Mouse (Mus musculus) stomach, embryonic 15.5 days (tissue): ENCODE results near the gene 1700047I17Rik2. TPM values are rescaled to one million over a fixed set of nuclear protein-coding genes. Genes with fewer than 3 reads are reported as not detected.
"Not testable (repeated sequence)": the region's sequence is repeated elsewhere in the genome, so short reads cannot be mapped to it uniquely, and the experiment has no call there.

Experiments
- ATAC-seq: fragments of 200-750 bp; cut with Nextera tagmentation; 2 replicates; pipeline ENCODE4 v1.8.0; 2017; ENCODE audit warnings: low read depth, moderate number of reproducible peaks, moderate TSS enrichment; ENCODE audit not compliant: insufficient read depth, low FRiP score
- H3K27ac ChIP-seq: fragments of 300-500 bp; sonication (generic); 2 replicates; pipeline ENCODE4 v1.5.1; 2015; ENCODE audit warnings: mild to moderate bottlenecking, inconsistent platforms
- H3K27me3 ChIP-seq: fragments of 300-500 bp; sonication (generic); replicated peaks from 2 replicates; pipeline ENCODE4 v1.6.1; 2015; ENCODE audit warnings: inconsistent platforms
- H3K36me3 ChIP-seq: fragments of 300-500 bp; sonication (generic); 2 replicates; pipeline ENCODE4 v1.6.1; 2015; ENCODE audit warnings: inconsistent platforms
- H3K4me1 ChIP-seq: fragments of 300-500 bp; sonication (generic); 2 replicates; pipeline ENCODE4 v1.6.1; 2015; ENCODE audit warnings: inconsistent platforms
- H3K4me2 ChIP-seq: fragments of 300-500 bp; sonication (generic); 2 replicates; pipeline ENCODE4 v1.6.1; 2015; ENCODE audit warnings: mild to moderate bottlenecking, inconsistent platforms
- H3K4me3 ChIP-seq: fragments of 300-500 bp; sonication (generic); replicated peaks from 2 replicates; pipeline ENCODE4 v1.5.1; 2015; ENCODE audit warnings: inconsistent platforms
- H3K9ac ChIP-seq: fragments of 300-500 bp; sonication (generic); 2 replicates; pipeline ENCODE4 v1.6.1; 2015; ENCODE audit warnings: inconsistent platforms
- H3K9me3 ChIP-seq: fragments of 300-500 bp; sonication (generic); 2 replicates; pipeline ENCODE4 v1.6.1; 2016; ENCODE audit warnings: inconsistent platforms
- WGBS: fragments of 180-500 bp; shearing (Covaris S2); methylation state at CpG from one replicate; pipeline ENCODE4 v1.1.7; 2015; 5-methylcytosine and 5-hydroxymethylcytosine counted together
- polyA plus RNA-seq: library from polyadenylated mRNA; unstranded; fragments of >200 nt; fragmentation: Nextera tagmentation; extraction: Ambion mirVana; gene quantifications from 2 replicates; pipeline ENCODE4 v1.2.1, GENCODE M21; 2015

The 1700047I17Rik2 gene
- 3.1 TPM in 1 of 2 replicates, not detected in the other for polyA plus RNA-seq

DNA sequence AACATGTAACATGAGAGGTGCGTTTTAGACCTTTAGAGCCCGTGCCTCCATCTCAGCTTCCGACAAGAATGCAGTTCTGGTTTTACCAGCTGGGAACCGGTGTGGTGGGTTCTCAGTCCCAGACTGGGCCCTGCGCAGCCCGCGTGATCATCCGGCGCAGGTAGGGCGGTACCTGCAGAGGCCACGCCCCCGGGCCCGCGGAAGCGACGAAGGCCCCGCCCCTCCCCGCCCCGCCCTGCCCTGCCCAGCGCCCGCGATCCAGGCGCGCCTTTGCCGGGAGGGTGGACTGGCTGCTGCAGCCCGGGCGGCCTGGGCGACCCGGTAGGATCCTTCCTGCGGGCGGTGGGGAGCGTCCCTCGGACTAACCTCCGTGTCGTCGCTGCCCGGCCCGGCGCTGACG is at the start of gene 1700047I17Rik2:
1700047I17Rik2 (plus strand) TSS at position 287 of the 400 bp plus-strand sequence.
- not testable (repeated sequence) for H3K4me2 ChIP-seq, H3K9me3 ChIP-seq, H3K36me3 ChIP-seq, H3K4me1 ChIP-seq, H3K4me3 ChIP-seq, H3K27ac ChIP-seq, H3K27me3 ChIP-seq, H3K9ac ChIP-seq
- ATAC-seq, result peak; percentile 97
- no CpG with 5 or more reads among the region's 40 CpGs for WGBS

DNA sequence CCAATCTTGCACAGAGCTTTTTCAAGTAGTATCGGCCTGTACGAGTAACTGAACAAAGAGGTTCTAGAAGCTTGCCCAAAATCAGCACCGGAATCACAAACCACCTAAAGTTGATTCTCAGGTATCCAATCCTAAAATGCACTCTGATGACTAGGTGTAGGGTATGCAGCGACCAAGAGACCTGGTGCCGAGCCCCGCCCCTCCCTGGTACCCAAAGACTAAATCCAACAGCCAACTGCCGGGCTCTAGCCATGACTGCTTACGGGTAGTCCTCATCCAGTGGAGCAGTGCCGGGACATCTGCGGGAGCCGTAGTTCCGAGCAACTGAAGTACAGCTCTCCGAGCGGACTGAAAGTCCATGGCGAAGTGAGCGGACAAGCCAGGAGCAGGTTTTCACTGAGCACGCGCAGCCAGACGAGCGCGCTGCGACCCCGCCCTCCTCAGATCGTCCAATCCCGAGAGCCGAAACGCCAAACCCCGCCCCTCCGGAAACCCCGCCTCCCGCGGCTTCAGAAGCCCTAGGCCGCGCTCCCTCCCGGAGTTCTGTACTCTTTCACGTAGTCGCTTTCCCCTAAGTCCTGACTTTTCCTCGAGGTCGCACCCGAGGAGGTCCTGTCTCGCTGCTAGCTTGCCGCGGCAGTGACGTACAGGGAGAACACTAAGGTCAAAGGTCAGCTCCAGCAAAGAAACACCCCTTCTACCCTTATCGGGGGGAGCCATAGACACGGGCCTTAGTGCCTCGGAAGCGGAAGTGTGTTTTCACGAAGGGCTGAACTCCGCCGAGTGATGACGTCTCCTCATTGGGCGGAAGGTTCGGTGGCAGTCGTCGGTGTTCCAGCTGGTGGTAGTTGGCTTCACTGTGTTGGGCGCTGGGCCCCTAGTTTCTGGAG is 44.6 kb upstream of the 1700047I17Rik2 start, which contains the start of gene Srp54b:
Srp54b (plus strand) TSS at position 546 of the 890 bp plus-strand sequence.
- H3K4me1 ChIP-seq, H3K27me3 ChIP-seq, H3K4me2 ChIP-seq, H3K9ac ChIP-seq, H3K9me3 ChIP-seq, H3K27ac ChIP-seq, H3K36me3 ChIP-seq: not testable (repeated sequence)
- H3K4me3 ChIP-seq, result peak within 1 kb of the TSS; percentile 26; the same call in 1 of the 2 replicates
- peak; percentile 98 for ATAC-seq
- WGBS, result no CpG with 5 or more reads among the region's 57 CpGs

DNA sequence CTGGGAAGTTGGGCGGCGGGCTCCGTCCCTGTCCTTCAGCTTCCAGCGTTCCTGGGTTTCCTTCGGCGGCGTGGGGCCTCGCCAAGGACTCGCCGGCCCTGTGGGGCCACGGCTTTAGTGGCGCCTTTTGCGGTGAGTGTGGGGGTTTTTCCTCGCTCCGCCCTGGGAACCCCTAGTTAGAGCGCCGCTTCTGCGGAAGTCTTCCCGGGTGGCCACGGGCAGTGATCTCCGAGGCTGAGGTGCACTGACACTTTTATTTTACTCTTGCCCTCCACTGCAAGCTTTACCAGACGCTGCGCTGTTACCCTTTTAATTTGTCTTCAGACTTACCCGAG is 44.0 kb upstream of the 1700047I17Rik2 start:
- H3K27ac ChIP-seq, H3K9ac ChIP-seq, H3K36me3 ChIP-seq, H3K27me3 ChIP-seq, H3K9me3 ChIP-seq, H3K4me2 ChIP-seq, H3K4me1 ChIP-seq: not testable (repeated sequence)
- under 1% methylated on average over 13 of the region's 24 CpGs for WGBS
- ATAC-seq, result peak; percentile 38
- H3K4me3 ChIP-seq, result peak overlapping the region; percentile 26; the same call in 1 of the 2 replicates

DNA sequence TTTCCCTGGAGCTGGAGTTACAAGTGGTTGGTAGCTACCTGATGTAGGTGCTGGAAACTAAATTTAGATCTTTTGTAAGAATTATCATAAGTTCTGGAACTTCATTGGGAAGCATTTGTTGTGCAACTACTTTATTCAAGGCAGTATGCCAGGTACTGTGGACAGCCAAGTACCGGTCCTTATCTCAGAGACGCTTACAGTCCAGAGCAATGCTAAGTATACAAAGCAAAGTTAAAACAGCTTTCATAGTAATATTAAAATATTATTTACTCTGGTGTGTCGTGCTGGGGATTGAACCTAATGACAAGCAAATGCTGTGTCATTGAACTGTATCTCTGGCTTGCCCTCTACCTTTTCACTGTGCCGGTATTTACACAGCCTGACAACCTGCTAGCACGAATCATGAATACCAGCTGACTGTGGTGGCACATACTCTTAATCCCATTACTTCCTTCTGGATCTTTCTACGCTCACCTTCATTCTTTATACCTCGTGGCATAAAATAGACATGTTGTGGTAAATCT is 32.3 kb upstream of the 1700047I17Rik2 start:
- H3K36me3 ChIP-seq, ATAC-seq: not testable (repeated sequence)

DNA sequence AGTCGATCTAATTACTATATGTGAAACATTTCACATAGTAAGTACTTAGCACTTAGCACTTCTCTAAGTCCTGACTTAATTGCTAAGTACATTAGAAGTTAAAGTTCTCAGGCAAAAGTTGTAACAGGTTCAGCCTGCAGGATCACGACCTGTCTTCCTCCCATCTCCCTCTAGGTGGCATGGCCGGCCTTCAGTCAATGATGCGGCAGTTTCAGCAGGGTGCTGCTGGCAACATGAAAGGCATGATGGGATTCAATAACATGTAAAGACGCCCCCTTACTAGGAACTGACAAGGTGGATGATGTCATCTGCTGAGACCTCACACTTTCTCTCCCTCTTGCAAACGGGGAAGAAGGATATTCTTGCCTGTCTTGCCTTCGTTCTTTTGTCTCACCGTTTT is 11.7 kb upstream of the 1700047I17Rik2 start:
- not testable (repeated sequence) for H3K4me1 ChIP-seq, H3K4me2 ChIP-seq, H3K9ac ChIP-seq, H3K27ac ChIP-seq, ATAC-seq, H3K36me3 ChIP-seq, H3K27me3 ChIP-seq, H3K9me3 ChIP-seq, H3K4me3 ChIP-seq
- no CpG with 5 or more reads among the region's 8 CpGs for WGBS

More for the DNA sequence above, 32.3 kb upstream of the 1700047I17Rik2 start:
- not testable (repeated sequence) for H3K27me3 ChIP-seq, H3K9me3 ChIP-seq, H3K27ac ChIP-seq, H3K4me1 ChIP-seq, H3K9ac ChIP-seq, H3K4me2 ChIP-seq, H3K4me3 ChIP-seq
- no CpG with 5 or more reads among the region's 7 CpGs for WGBS

DNA sequence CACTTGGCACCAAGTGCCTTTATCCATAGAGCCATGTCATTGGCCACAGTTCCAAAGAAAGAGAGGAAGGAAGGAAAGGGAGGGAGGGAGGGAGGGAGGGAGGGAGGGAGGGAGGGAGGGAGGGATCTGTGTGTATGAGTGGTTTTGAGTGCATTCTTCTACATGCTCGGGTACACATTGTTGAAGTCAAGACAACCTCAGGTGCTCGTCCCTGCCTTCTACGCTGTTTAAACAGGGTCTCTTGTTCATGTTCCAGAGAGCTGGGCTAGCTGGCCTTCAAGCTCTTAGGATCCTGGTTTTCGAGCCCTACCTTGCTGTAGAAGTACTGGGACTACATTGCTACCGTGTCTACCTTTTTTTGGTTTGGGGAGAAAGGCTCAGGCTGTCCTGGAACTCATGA is 10.3 kb upstream of the 1700047I17Rik2 start:
- H3K27me3 ChIP-seq, H3K36me3 ChIP-seq, H3K4me2 ChIP-seq, ATAC-seq, H3K9me3 ChIP-seq, H3K4me3 ChIP-seq, H3K27ac ChIP-seq, H3K4me1 ChIP-seq, H3K9ac ChIP-seq: not testable (repeated sequence)
- WGBS, result no CpG with 5 or more reads among the region's 5 CpGs

DNA sequence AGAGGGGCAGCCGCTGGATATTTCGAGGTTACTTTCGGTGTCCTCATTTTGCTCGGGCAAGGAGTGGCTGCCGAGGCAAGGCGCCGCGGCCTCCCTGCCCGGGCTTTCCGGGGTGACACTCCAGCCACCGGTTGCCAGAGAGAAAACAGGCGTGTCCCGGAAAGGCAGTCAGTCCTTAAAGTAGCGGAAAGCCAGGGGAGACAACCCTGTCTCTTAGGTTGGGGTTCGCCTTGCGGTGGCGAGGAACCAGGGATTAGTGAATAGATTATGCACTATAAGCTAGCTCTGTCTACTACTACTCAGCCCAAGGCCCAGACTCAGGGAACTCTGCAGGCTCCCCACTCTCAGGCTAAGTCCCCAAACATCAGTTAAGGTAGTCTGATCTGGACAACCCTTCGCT is 407 bp downstream of the 1700047I17Rik2 start:
- H3K9ac ChIP-seq, H3K4me2 ChIP-seq, H3K9me3 ChIP-seq, H3K27ac ChIP-seq, H3K4me1 ChIP-seq, H3K36me3 ChIP-seq, H3K27me3 ChIP-seq, H3K4me3 ChIP-seq: not testable (repeated sequence)
- WGBS, result no CpG with 5 or more reads among the region's 18 CpGs
- ATAC-seq, result peak; percentile 33

DNA sequence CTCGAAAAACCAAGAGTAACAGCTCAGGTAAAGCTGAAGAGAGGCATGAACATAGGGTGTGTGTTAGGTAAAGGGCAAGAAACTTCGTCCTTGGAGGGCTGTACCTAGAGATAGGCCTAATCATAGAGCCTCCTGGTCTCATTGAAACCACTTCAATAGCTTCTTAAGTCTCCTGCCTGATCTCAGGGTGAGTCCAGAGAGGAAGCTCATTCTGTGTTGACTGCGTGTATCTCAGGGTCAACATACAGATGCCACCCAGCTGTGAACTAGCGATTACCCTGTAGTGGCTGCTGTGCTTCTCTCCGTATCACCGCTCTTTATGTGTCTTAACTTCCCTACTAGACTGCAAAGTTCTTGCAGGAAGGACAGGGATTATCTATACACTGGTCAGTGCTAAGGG is 13.6 kb downstream of the 1700047I17Rik2 start:
- not testable (repeated sequence) for H3K4me2 ChIP-seq, H3K4me3 ChIP-seq, H3K4me1 ChIP-seq, H3K27ac ChIP-seq, H3K9me3 ChIP-seq, H3K9ac ChIP-seq, H3K27me3 ChIP-seq, H3K36me3 ChIP-seq, ATAC-seq
- no CpG with 5 or more reads among the region's 6 CpGs for WGBS

DNA sequence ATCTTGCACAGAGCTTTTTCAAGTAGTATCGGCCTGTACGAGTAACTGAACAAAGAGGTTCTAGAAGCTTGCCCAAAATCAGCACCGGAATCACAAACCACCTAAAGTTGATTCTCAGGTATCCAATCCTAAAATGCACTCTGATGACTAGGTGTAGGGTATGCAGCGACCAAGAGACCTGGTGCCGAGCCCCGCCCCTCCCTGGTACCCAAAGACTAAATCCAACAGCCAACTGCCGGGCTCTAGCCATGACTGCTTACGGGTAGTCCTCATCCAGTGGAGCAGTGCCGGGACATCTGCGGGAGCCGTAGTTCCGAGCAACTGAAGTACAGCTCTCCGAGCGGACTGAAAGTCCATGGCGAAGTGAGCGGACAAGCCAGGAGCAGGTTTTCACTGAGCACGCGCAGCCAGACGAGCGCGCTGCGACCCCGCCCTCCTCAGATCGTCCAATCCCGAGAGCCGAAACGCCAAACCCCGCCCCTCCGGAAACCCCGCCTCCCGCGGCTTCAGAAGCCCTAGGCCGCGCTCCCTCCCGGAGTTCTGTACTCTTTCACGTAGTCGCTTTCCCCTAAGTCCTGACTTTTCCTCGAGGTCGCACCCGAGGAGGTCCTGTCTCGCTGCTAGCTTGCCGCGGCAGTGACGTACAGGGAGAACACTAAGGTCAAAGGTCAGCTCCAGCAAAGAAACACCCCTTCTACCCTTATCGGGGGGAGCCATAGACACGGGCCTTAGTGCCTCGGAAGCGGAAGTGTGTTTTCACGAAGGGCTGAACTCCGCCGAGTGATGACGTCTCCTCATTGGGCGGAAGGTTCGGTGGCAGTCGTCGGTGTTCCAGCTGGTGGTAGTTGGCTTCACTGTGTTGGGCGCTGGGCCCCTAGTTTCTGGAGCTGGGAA is 30.5 kb downstream of the 1700047I17Rik2 start, which contains the start of gene Srp54c:
Srp54c (plus strand) TSS at position 543 of the 894 bp plus-strand sequence.
- H3K27ac ChIP-seq, H3K4me1 ChIP-seq, H3K9ac ChIP-seq, H3K9me3 ChIP-seq, H3K36me3 ChIP-seq, H3K27me3 ChIP-seq, H3K4me2 ChIP-seq: not testable (repeated sequence)
- peak within 1 kb of the TSS; percentile 39 for H3K4me3 ChIP-seq
- WGBS, result no CpG with 5 or more reads among the region's 57 CpGs
- ATAC-seq, result peak; percentile 98

DNA sequence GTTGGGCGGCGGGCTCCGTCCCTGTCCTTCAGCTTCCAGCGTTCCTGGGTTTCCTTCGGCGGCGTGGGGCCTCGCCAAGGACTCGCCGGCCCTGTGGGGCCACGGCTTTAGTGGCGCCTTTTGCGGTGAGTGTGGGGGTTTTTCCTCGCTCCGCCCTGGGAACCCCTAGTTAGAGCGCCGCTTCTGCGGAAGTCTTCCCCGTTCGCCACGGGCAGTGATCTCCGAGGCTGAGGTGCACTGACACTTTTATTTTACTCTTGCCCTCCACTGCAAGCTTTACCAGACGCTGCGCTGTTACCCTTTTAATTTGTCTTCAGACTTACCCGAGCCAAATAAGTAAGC is 31.1 kb downstream of the 1700047I17Rik2 start:
- not testable (repeated sequence) for H3K27me3 ChIP-seq, H3K9me3 ChIP-seq, H3K27ac ChIP-seq, H3K9ac ChIP-seq, H3K4me2 ChIP-seq, H3K4me1 ChIP-seq, H3K36me3 ChIP-seq
- WGBS, result under 1% methylated on average over 14 of the region's 25 CpGs
- peak overlapping the region; percentile 39 for H3K4me3 ChIP-seq
- ATAC-seq, result peak; percentile 51

DNA sequence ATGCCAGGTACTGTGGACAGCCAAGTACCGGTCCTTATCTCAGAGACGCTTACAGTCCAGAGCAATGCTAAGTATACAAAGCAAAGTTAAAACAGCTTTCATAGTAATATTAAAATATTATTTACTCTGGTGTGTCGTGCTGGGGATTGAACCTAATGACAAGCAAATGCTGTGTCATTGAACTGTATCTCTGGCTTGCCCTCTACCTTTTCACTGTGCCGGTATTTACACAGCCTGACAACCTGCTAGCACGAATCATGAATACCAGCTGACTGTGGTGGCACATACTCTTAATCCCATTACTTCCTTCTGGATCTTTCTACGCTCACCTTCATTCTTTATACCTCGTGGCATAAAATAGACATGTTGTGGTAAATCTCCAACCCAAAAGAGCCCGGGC is 42.9 kb downstream of the 1700047I17Rik2 start:
- 0 out of 2 replicates have a peak, but pooled peaks have one; percentile 35 for ATAC-seq
- H3K4me2 ChIP-seq, H3K4me3 ChIP-seq, H3K27me3 ChIP-seq, H3K4me1 ChIP-seq, H3K9ac ChIP-seq, H3K27ac ChIP-seq, H3K36me3 ChIP-seq, H3K9me3 ChIP-seq: not testable (repeated sequence)
- no CpG with 5 or more reads among the region's 8 CpGs for WGBS

DNA sequence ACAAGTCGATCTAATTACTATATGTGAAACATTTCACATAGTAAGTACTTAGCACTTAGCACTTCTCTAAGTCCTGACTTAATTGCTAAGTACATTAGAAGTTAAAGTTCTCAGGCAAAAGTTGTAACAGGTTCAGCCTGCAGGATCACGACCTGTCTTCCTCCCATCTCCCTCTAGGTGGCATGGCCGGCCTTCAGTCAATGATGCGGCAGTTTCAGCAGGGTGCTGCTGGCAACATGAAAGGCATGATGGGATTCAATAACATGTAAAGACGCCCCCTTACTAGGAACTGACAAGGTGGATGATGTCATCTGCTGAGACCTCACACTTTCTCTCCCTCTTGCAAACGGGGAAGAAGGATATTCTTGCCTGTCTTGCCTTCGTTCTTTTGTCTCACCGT is 62.6 kb downstream of the 1700047I17Rik2 start:
- WGBS, result no CpG with 5 or more reads among the region's 8 CpGs
- ATAC-seq, H3K27ac ChIP-seq, H3K27me3 ChIP-seq, H3K4me2 ChIP-seq, H3K9me3 ChIP-seq, H3K36me3 ChIP-seq, H3K4me3 ChIP-seq, H3K9ac ChIP-seq, H3K4me1 ChIP-seq: not testable (repeated sequence)
